Mouse (Mus musculus) spleen, adult 12 weeks (tissue): ENCODE data around the gene Cbfa2t2.
A peak's percentile ranks its signal among the peaks of the same experiment; 100 is the strongest.

Experiments used
- DNase-seq: peaks from one replicate; pipeline ENCODE4 v3.0.0; 2022; ENCODE audit warnings: low spot score

The Cbfa2t2 gene

GRCm38 (mm10) chr2:154426188-154426904 is 9.9 kb upstream of the Cbfa2t2 start:
- no peak for DNase-seq

- DNase-seq = no peak
These were observed 9.1 kb upstream of the Cbfa2t2 start for GRCm38 (mm10) chr2:154426905-154427852.

GRCm38 (mm10) chr2:154427853-154428360 is 8.4 kb upstream of the Cbfa2t2 start:
- no peak for DNase-seq

GRCm38 (mm10) chr2:154430566-154430965 is 5.7 kb upstream of the Cbfa2t2 start:
- DNase-seq = no peak

- no peak for DNase-seq
These were observed 3.6 kb upstream of the Cbfa2t2 start for GRCm38 (mm10) chr2:154432696-154433095.

- no peak for DNase-seq
These were observed 2.9 kb upstream of the Cbfa2t2 start for GRCm38 (mm10) chr2:154433391-154433790.

- no peak for DNase-seq
These were observed 1.6 kb upstream of the Cbfa2t2 start for GRCm38 (mm10) chr2:154434690-154435089.

GRCm38 (mm10) chr2:154436076-154436457 is 214 bp upstream of the Cbfa2t2 start:
- peak; percentile 97 for DNase-seq

GRCm38 (mm10) chr2:154437191-154437527 is 878 bp downstream of the Cbfa2t2 start:
- no peak for DNase-seq

GRCm38 (mm10) chr2:154440453-154440852 is 4.2 kb downstream of the Cbfa2t2 start:
- DNase-seq = no peak

GRCm38 (mm10) chr2:154447821-154448220 is 11.5 kb downstream of the Cbfa2t2 start:
- DNase-seq = no peak

GRCm38 (mm10) chr2:154448633-154449032 is 12.4 kb downstream of the Cbfa2t2 start:
- no peak for DNase-seq

GRCm38 (mm10) chr2:154452951-154453350 is 16.7 kb downstream of the Cbfa2t2 start:
- no peak for DNase-seq

- DNase-seq = no peak
These were observed 17.8 kb downstream of the Cbfa2t2 start for GRCm38 (mm10) chr2:154454099-154454498.

GRCm38 (mm10) chr2:154454605-154455004 is 18.3 kb downstream of the Cbfa2t2 start:
- no peak for DNase-seq

GRCm38 (mm10) chr2:154455776-154456175 is 19.5 kb downstream of the Cbfa2t2 start:
- DNase-seq = no peak

- DNase-seq = no peak
These were observed 20.3 kb downstream of the Cbfa2t2 start for GRCm38 (mm10) chr2:154456621-154457020.

- no peak for DNase-seq
These were observed 23.0 kb downstream of the Cbfa2t2 start for GRCm38 (mm10) chr2:154459262-154459661.

GRCm38 (mm10) chr2:154459851-154460250 is 23.6 kb downstream of the Cbfa2t2 start:
- DNase-seq = no peak

GRCm38 (mm10) chr2:154463621-154464198 is 27.4 kb downstream of the Cbfa2t2 start:
- no peak for DNase-seq

GRCm38 (mm10) chr2:154465914-154466335 is 29.6 kb downstream of the Cbfa2t2 start:
- DNase-seq = no peak

GRCm38 (mm10) chr2:154467139-154467538 is 30.9 kb downstream of the Cbfa2t2 start:
- DNase-seq = no peak
